Mouse (Mus musculus): ENCODE data around the gene H2-Eb2.
"Not testable (repeated sequence)": the region's sequence is repeated elsewhere in the genome, so short reads cannot be mapped to it uniquely, and the experiment has no call there.

- not testable (repeated sequence) for TF ChIP-seq POLR2A (IDR thresholded peaks at IDR 0.05; ENCODE audit: borderline replicate concordance, low read depth, low read length); CTCF (IDR thresholded peaks at IDR 0.05; ENCODE audit: low read depth, low read length)
Measured at GRCm38 (mm10) chr17:34310526-34310925, 14.9 kb upstream of the H2-Eb2 start.

Data from bone marrow macrophage, adult 2 months (primary cell).